Mouse (Mus musculus): ENCODE measurements at regions not wholly inside any gene's neighbourhood (a gene's known extent, or its start where the extent isn't known, plus 50 kb on each side); places are given as distances from the start of the nearest gene placed in this dataset.

DNA sequence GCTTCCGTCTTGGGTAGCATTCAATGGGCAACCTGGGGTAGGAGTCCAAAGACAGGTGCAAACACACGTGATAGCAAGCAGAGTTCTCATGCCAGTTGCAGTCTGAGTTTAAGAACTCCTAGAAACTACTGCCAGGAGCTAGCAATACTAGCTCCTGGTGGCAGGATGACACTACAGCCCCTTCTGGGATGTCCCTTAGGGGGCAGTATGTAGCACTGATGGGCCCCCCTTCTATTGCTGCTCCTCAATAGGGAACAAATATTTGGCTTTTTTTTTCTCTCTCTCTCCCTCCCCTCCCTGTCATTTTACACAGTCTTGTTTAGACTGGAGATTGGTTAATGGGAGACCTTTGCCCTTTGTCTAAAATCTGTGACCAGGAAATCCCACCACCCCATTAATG, 282.2 kb downstream of the Maf start:
- DNase-seq, result no peak

DNA sequence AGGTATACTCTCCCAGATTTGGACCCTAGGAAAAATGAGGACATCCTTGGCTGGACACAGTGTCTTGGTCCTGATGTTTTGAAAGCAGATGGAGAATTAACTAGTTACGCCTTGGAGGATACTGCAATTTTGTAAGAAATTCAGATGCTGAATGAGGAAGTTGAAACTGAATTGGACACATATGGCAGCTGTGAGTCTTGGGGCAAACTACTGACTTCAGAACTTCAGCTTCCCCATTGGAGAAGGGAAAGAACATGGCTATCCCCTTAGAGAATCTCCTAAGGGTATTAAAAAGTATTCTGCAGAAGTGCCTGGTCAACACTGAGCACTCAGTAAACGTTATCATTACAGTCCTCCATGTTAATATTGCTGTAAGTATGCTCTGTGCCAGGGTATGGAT, 283.9 kb downstream of the Maf start:
- no peak for DNase-seq

DNA sequence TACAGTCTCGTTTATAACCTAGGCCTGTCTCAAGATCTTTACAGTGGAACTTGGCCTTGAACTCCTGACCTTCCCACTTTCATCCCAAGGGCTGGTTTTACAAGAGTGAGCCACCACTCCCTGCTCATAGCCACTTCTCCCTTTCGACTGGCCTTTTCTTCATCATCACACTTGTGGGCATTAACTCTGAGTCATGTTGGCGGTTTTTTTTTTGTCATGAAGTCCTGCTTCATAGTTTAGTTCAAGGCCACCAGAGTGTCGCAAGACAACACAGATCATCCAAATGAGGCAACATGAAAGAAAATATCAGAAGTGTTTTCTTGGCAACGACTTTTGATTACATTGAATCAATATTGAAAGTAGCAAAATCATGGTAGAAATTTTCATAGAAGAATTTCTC, 284.5 kb downstream of the Maf start:
- no peak for DNase-seq

DNA sequence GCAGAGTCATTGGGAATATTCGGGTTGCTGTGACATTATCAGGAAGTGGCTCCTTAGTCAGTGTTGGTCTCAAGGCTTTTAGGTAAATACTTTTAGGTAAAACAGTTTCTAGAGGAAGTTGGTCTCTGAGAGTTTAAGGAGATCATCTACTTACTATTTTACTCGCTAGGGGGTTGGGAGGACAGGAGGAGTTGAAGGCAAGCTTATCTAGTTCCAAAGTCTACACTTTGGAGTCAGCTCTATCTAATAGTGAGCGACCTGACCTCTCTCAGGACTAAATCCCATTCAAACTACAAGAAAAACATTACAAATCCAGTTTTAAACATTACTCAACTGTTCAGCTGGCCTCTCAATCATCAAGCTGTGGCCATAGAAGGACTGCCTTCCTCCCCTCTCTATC, 287.1 kb downstream of the Maf start:
- DNase-seq, result no peak

DNA sequence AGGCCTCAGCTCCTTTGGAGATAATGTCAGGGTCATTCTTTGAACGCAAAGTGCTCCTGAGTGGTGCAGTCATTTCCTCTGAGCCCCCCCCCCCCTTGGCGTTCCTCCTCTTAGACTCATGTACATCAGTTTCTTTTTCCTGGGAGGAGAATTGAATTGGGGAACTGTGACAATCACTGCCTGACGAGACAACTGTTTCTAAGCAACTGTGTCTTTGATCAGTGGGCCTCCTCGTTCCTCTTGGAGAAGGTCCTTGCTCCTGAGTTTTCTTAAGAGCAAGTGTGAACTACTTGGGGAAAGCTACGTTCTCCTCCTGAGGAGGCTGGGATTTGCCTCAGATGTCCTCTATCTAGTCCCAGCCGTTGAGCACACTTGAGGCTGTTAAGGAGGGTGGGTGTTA, 287.5 kb downstream of the Maf start:
- no peak for DNase-seq

DNA sequence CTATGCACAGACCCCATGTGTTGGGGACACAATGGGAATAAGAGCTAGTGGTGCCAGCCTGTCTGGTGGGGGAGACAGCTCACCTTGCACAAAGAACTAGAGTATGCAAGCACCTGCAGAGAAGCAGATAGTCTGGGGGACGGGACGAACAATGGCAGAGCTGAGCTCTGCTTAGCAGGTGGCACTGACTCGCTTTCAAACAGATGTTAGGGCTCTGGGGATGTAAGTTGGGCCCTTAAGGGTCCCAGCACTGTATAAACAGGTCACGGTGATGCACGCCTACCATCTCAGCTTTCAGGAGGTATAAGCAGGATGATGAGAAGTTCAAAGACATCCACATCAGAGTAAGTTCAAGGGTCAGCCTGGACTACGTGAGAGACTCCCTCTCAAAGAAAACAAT, 289.5 kb downstream of the Maf start:
- no peak for DNase-seq

DNA sequence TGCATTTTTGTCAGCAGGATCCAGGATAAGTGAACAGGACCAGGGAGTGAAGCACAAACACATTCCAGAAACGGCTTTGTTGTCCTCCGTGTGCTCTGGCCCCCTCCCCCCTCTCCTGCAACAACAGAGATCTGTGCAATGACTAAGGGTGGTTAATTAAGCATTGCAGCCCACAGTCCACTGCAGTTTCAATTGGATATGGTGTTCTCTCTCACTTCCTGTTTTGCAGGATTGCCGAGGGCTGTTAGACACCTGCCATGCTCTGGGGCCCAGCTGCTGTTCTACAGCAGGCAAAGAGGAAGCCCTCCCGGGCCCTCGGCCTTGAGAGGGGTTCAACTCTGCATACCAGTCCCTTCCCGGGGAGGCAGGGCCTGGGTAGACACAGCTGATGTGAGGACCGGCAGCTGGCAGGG, 293.5 kb downstream of the Maf start:
- no peak for DNase-seq

DNA sequence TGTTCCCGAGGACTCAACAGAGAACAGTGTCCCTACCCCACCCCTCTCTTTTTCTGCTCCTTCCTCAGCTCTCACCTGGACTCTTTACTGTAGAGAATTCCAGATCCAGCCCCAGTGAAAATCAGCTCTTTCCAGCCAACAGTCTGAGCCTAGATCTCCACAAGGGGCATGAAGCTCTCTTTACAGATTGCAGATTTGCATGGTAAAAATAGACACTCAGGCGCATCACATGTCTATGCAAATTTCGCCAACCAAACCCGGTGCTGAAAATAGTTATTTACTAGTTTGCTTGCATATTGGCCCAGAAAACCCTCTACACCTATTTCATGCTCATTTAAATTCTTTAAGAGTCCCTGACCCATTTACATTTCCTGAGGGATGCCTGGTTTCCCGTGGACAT, 295.8 kb downstream of the Maf start:
- peak; percentile 24 for DNase-seq

DNA sequence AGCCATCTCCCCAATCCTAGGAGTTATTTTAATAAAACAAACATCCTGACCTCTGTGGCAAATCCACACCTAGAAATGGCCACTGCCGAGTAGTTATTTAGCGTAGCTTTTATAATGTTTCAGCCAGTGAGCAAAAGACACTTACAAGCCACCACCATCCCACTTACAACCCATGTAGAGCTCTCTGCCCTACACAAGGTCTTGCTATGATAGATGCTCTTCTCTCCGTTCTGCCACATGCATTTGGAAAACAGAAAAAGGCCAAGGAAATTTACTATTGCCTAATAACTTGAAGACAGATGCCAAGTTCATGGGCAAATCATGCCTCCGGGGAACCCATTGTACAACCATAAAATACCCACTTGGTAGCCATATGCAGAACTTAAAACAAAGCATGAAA, 296.5 kb downstream of the Maf start:
- DNase-seq, result no peak

DNA sequence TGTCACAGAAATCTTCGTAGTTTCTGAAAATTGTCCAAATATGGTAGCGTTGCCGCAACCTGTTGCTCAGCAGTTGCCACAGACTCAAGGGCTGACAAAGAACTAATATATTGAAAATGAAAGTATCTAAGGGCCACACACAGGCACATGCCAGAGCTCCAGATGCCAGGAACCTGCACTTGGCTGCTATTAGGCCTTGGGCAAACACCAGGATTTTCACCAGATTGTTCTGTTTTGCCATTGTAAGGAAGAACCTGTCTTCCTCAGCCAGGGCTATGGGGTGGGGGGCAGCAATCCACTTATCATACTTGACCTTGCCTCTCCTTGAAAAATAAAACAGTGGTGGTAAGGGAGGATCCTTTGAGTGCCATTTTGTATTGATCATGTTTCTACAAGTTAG, 297.4 kb downstream of the Maf start:
- no peak for DNase-seq

DNA sequence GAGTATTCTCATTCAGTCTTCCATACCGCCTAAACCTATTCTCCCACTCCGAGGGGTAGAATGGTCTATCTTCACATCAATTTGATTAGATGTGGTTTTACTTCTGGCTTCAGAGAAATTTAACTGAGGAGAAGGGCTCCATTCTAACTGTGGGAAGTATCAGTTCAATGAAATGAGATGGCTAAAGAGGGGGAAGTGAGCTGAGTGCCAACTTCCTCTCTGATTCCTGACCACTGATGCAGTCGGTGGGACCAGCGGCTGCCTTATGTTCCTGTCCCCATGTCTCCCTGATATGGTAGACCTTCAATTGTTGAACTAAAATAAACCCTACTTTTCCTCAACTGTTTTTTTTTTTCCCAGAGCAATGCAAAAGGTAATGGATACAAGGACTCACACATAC, 300.1 kb downstream of the Maf start:
- no peak for DNase-seq

DNA sequence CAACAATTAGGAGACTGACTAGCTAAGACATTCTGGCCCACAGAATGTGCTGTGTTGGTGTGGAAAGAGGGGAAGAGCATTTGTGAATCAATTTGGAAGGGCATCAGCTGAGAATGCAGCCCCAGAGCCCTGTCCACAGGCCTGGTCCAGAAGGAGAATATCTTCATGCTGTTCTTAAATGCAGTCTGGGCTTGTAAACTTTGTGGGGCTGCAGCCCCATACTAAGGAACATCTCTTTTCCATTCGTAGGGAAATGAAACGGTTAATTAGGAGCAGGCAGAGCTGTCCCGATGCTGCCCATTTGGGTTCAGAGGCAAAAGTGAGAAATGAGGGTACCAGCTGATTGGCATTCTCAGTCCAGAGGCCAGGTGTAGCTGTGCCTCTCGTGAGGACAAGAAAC, 304.0 kb downstream of the Maf start:
- no peak for DNase-seq

DNA sequence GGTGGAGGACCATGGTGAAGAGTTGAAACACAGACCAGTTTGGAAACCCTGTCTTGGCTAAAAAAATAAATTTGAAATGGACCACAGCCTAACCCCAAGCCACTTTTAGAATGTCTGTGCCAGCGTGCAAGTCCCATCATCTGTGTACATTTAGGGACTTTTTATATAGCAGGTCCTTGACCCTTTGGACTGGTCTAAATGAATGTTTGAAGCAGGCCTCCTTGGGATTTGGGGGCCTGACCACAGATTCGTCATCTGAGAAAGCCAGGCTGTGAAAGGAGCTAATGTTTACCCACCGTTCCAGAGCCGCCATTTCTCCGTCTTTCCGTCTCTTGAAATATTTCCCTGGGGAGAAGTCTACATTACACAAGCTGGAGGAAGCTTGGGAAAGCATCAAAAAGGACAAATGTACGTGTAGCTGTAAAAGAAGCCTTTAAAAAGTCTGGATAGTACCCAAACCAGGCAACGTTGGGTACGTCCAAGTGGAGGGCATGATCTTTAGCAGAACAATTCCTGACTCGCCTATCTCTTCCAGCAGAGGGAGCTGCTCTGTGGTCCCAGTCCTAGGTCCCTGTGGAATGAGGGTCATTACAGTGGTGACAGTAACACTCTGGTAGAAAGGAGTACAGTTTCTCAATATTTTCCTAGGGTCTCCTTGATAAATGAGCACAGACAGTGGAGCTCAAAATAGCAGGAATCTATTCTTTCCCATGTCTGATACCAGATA, 305.0 kb downstream of the Maf start:
- DNase-seq, result peak; percentile 27

Data from cerebellum, adult 9-11 months (tissue).